Mouse (Mus musculus) heart, embryonic 14.5 days (tissue): ENCODE data around the gene Nav3. TPM values are rescaled to one million over a fixed set of nuclear protein-coding genes. Genes with fewer than 3 reads are reported as not detected.

Experiments used
- ATAC-seq: fragments of 200-750 bp; cut with Nextera tagmentation; 2 replicates; pipeline ENCODE4 v1.8.0; 2017; ENCODE audit warnings: low read depth, moderate TSS enrichment; ENCODE audit not compliant: insufficient number of reproducible peaks, insufficient read depth, low FRiP score
- H3K27ac ChIP-seq, 2 experiments: fragments of 200-500 bp in 1 of 2; fragments of 300-500 bp in 1 of 2; sonication (generic) in 1 of 2; replicated peaks in 1 of 2; 2 replicates each; pipeline ENCODE4 v1.5.1; 2012 to 2014; ENCODE audit warnings: low read depth in 2 of 2, low read length in 2 of 2, control low read depth in 1 of 2, mild to moderate bottlenecking in 1 of 2, mixed read lengths in 1 of 2; ENCODE audit not compliant: control insufficient read depth in 1 of 2, insufficient read depth in 1 of 2
- H3K27me3 ChIP-seq: fragments of 300-500 bp; sonication (generic); 2 replicates; pipeline ENCODE4 v1.6.1; 2014; ENCODE audit warnings: mild to moderate bottlenecking, low read length, control low read depth; ENCODE audit not compliant: control insufficient read depth, insufficient read depth
- H3K36me3 ChIP-seq: fragments of 300-500 bp; sonication (generic); 2 replicates; pipeline ENCODE4 v1.6.1; 2014; ENCODE audit warnings: mild to moderate bottlenecking, control low read depth, low read length, mixed read lengths; ENCODE audit not compliant: control insufficient read depth, insufficient read depth
- H3K4me1 ChIP-seq, 2 experiments: fragments of 200-500 bp in 1 of 2; fragments of 300-500 bp in 1 of 2; sonication (generic) in 1 of 2; 2 replicates each; pipeline ENCODE4 v1.6.1; 2012 to 2014; ENCODE audit warnings: low read length in 2 of 2, control low read depth in 1 of 2, mixed read lengths in 1 of 2; ENCODE audit not compliant: control insufficient read depth in 2 of 2, insufficient read depth in 2 of 2
- H3K4me2 ChIP-seq: fragments of 300-500 bp; sonication (generic); 2 replicates; pipeline ENCODE4 v1.6.1; 2014; ENCODE audit warnings: mild to moderate bottlenecking, low read length
- H3K4me3 ChIP-seq, 2 experiments: fragments of 200-500 bp in 1 of 2; fragments of 300-500 bp in 1 of 2; sonication (generic) in 1 of 2; 2 replicates each; pipeline ENCODE4 v1.5.1; 2012 to 2014; ENCODE audit warnings: low read length in 2 of 2, mild to moderate bottlenecking in 2 of 2, control low read depth in 1 of 2, low read depth in 1 of 2, moderate library complexity in 1 of 2; ENCODE audit not compliant: control insufficient read depth in 1 of 2, insufficient read depth in 1 of 2
- H3K9ac ChIP-seq: fragments of 300-500 bp; sonication (generic); 2 replicates; pipeline ENCODE4 v1.6.1; 2014; ENCODE audit warnings: mild to moderate bottlenecking, low read length
- H3K9me3 ChIP-seq: fragments of 300-500 bp; sonication (generic); 2 replicates; pipeline ENCODE4 v1.6.1; 2016; ENCODE audit warnings: low read length, control low read depth; ENCODE audit not compliant: control insufficient read depth
- WGBS: fragments of 180-500 bp; shearing (Covaris S2); extraction: QIAGEN DNeasy Blood & Tissue Kit; methylation state at CpG from one replicate; pipeline ENCODE4 v1.1.7; 2014; 5-methylcytosine and 5-hydroxymethylcytosine counted together
- polyA plus RNA-seq: library from polyadenylated mRNA; unstranded; fragments of >200 nt; fragmentation: Nextera tagmentation; extraction: Ambion mirVana; gene quantifications from 2 replicates; pipeline ENCODE4 v1.2.1, GENCODE M21; 2014

Nav3 gene
- polyA plus RNA-seq, 1 experiment from 2014 or later: 4.2 TPM

DNA sequence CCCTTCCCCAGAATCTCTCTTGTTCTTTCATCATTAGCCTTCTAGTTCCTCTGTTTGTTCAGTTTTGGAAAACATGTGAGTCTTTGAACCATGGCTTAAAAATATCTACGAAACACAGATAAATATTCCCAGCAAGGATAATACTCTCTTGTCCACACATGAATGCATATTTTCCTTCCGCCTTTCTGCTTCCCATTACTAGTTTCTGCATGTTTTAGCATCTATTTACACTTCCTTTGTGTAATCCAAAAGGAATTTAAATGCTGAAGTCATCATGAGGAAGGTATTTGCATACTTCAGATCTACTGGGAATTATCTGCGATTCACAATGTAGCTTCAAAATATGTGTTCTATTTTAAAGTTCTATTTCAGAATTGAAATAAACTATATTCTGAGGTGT lies 215.3 kb downstream of the Nav3 start:
- Histone ChIP-seq H3K9ac (no peak overlapping the region), H3K4me3 (no peak overlapping the region), H3K27ac (no peak overlapping the region), H3K4me2 (no peak overlapping the region), H3K27me3 (no peaks in the 10 kb centered on the region), H3K4me1 (peaks cover 3 to 24% of the 10 kb centered on the region in 2 experiments; a peak in 3 of 4 replicates), H3K9me3 (no peaks in the 10 kb centered on the region), H3K36me3 (no peaks in the 10 kb centered on the region)
- WGBS: 72% methylated on average over 3 of the region's 3 CpGs
- no peak for ATAC-seq

- Histone ChIP-seq H3K36me3 (no peaks in the 10 kb centered on the region), H3K9me3 (no peaks in the 10 kb centered on the region), H3K4me1 (peaks cover 0 to 8% of the 10 kb centered on the region in 2 experiments; a peak in 2 of 4 replicates), H3K27me3 (no peaks in the 10 kb centered on the region), H3K4me2 (no peak overlapping the region), H3K27ac (no peak overlapping the region), H3K4me3 (no peak overlapping the region), H3K9ac (no peak overlapping the region)
- 64% methylated on average over 6 of the region's 6 CpGs for WGBS
- no peak for ATAC-seq
Observed at GRCm38 (mm10) chr10:110233307-110233930, 222.6 kb downstream of the Nav3 start.

GRCm38 (mm10) chr10:110206411-110206810 lies 249.6 kb downstream of the Nav3 start:
- H3K4me1 ChIP-seq: no peaks in the 10 kb centered on the region
- H3K27me3 ChIP-seq: no peaks in the 10 kb centered on the region
- H3K4me2 ChIP-seq: no peak overlapping the region
- 80% methylated on average over 5 of the region's 5 CpGs for WGBS
- H3K4me3 ChIP-seq: no peak overlapping the region
- no peaks in the 10 kb centered on the region for H3K9me3 ChIP-seq
- H3K9ac ChIP-seq: no peak overlapping the region
- ATAC-seq: no peak
- no peaks in the 10 kb centered on the region for H3K36me3 ChIP-seq
- H3K27ac ChIP-seq: no peak overlapping the region

GRCm38 (mm10) chr10:110204121-110204697 lies 251.8 kb downstream of the Nav3 start:
- WGBS: 88% methylated on average over 5 of the region's 5 CpGs
- H3K4me2 ChIP-seq: no peak overlapping the region
- H3K36me3 ChIP-seq: no peaks in the 10 kb centered on the region
- no peaks in the 10 kb centered on the region for H3K9me3 ChIP-seq
- H3K9ac ChIP-seq: no peak overlapping the region
- H3K27me3 ChIP-seq: no peaks in the 10 kb centered on the region
- ATAC-seq: no peak
- no peak overlapping the region for H3K4me3 ChIP-seq
- no peaks in the 10 kb centered on the region for H3K4me1 ChIP-seq
- no peak overlapping the region for H3K27ac ChIP-seq

DNA sequence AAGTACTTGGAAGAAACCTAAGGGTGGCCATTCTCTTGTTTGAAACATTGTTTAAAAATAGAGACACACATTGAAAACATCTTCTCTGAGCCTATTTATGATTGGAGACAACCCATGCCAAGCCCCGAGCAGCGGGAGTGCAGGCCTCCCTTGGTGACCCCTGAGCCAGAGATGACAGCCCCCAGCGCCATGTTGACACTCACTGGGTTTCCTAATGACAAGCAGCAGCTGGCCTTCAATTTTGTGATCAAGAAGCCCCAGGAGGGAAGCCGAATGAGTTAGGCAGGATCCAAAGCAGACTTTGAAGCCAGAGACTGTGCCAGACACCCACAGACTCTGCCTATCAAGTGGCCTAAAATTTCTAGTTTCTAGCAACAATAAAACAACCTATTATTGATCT lies 263.1 kb downstream of the Nav3 start:
- no peak for ATAC-seq
- Histone ChIP-seq H3K4me1 (peaks cover 0 to 2% of the 10 kb centered on the region in 2 experiments; a peak in 2 of 4 replicates), H3K4me3 (no peak overlapping the region), H3K9ac (no peak overlapping the region), H3K36me3 (no peaks in the 10 kb centered on the region), H3K27ac (no peak overlapping the region), H3K27me3 (no peaks in the 10 kb centered on the region), H3K9me3 (no peaks in the 10 kb centered on the region), H3K4me2 (no peak overlapping the region)
- WGBS: 60% methylated on average over 4 of the region's 4 CpGs

DNA sequence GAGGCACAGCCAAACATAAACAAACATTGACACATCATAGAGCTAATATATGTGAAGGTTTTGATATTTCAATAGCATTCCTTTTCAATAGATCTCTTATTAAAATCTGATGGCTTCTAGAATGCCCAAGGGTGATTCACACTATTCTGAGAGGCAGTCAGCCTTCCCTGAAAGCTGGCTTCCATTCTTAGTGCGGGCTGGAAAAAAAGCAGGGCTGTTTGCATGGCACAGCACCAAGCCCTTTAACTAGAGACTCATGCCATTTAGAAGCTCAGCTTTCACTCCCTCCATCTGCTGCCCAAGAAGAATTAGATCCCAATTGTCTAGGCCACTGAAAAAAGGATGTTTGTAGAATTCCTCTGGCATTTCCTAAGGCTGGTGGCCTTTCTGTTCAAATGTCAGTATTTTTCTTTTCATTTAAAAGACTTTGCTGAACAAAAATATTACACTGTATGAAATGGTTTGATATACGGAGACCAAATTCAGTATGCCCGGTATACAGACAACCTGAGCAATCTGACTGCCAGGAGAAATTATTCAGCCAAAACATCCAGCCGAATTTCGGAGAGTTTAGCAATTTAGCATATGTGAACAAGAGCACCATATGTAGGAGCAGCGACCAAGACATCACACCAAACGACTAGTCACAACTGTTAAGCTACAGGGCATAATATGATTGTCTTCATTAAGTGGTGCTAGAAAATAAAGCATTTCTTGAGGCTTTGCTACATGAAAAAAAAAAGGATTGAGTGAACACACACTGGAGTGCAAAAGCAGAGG lies 263.8 kb downstream of the Nav3 start:
- WGBS: 71% methylated on average over 7 of the region's 7 CpGs
- ATAC-seq: no peak
- H3K4me1 ChIP-seq: peaks cover 0 to 2% of the 10 kb centered on the region in 2 experiments; a peak in 2 of 4 replicates
- H3K4me3 ChIP-seq: no peak overlapping the region
- 0 out of 4 replicates have a peak overlapping the region, but pooled peaks have one; percentile 12 to 20 for H3K27ac ChIP-seq
- H3K9me3 ChIP-seq: no peaks in the 10 kb centered on the region
- no peaks in the 10 kb centered on the region for H3K36me3 ChIP-seq
- H3K9ac ChIP-seq: no peak overlapping the region
- no peaks in the 10 kb centered on the region for H3K27me3 ChIP-seq
- H3K4me2 ChIP-seq: no peak overlapping the region

DNA sequence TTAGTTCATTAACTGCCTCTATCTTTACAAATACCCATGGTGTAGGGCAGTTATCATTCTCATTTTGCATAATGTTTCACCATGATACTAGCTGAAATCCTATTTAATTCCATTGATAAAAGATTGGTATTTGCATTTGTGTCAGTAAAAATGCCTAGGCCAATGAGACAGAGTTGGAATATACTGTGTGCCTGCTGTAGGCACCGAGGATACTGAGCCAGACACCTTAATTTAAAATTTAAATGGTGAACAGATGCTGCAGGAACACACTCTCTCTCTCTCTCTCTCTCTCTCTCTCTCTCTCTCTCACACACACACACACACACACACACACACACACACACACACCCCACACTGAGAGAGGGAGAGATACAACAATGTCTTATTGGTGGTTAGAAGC lies 269.8 kb downstream of the Nav3 start:
- no peaks in the 10 kb centered on the region; a peak in 1 of 4 replicates for H3K4me1 ChIP-seq
- no peak overlapping the region for H3K27ac ChIP-seq
- no peaks in the 10 kb centered on the region for H3K27me3 ChIP-seq
- H3K4me2 ChIP-seq: no peak overlapping the region
- H3K36me3 ChIP-seq: no peaks in the 10 kb centered on the region
- H3K9me3 ChIP-seq: no peaks in the 10 kb centered on the region
- WGBS: 64% methylated on average over 1 of the region's 1 CpGs
- H3K9ac ChIP-seq: no peak overlapping the region
- H3K4me3 ChIP-seq: no peak overlapping the region
- no peak for ATAC-seq
